Mouse (Mus musculus): ENCODE data around the gene Slc29a1.

DNA sequence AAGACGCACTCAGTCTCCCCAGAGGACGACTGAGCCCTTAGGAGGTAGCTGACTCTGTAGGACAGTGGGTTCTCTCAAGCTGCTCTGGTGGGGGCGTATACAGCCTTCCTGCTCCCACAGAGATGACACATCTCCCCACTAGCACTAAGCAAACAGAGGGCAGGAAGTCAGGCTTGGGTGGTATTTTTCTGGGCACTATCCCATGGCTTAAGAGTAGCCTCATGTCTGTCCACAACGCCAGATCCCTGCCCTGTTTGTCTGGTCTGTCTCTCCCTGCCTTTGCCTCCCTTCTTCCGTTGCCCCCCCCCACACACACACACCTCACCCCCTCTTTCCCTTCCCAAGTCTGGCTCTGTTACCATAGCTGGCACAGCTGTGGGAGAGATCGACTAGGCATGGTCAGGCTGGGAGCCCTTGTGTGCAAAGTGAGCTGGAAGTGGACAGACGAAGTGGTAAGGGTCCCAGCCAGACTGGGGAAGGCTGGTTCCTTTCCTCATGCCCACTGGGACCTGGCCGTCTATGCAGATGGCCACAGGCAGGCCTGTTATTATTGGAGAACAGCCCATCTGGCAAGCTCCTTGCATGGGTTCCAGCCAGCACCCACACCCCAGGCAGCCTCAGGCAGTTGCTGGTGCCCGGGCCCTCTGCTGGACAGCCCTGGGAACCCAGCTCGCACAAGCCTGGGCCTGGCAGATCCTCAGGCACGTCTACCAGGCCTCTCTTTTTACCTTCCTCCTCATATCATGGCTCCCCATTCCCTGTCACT lies 2.6 kb downstream of the Slc29a1 start:
- TF ChIP-seq CTCF (IDR thresholded peaks at IDR 0.05; ENCODE audit: low read depth, low read length) (no peak), EP300 (IDR thresholded peaks at IDR 0.05; ENCODE audit: insufficient read depth, low read depth, low read length) (no peak), POLR2A (IDR thresholded peaks at IDR 0.05; ENCODE audit: insufficient read depth, low read length) (no peak)

Measured in ES-Bruce4 (cell line).